Mouse (Mus musculus): ENCODE results near the gene Mup1. TPM values are rescaled to one million over a fixed set of nuclear protein-coding genes. Genes with fewer than 3 reads are reported as not detected.
"Not testable (repeated sequence)": the region's sequence is repeated elsewhere in the genome, so short reads cannot be mapped to it uniquely, and the experiment has no call there.

Mup1 gene
- total RNA-seq (2021): not detected
- long read RNA-seq, experiment 1: 0 reads
- long read RNA-seq, experiment 2: 0 reads

- DNase-seq (ENCODE audit: low spot score in 2 of 2): not testable (repeated sequence)
Measured at GRCm38 (mm10) chr4:60501860-60502259, at the start of gene Mup1. Gene Mup1, minus strand, starts transcription at chr4:60501960.

Other genes starting within 250 kb of the Mup1 start
- not detected for gene Mup9, start 80.0 kb downstream of the Mup1 start, total RNA-seq (2021)
- gene Mup10, start 80.2 kb upstream of the Mup1 start, total RNA-seq (2021): not detected
- gene Mup11, start 160.5 kb upstream of the Mup1 start, total RNA-seq (2021): not detected
- not detected for gene Mup12, start 239.4 kb upstream of the Mup1 start, total RNA-seq (2021)

Data from layer of hippocampus, postnatal 14 days (tissue).